Mouse (Mus musculus): Measurements from ENCODE around the gene Rab3il1. TPM values are rescaled to one million over a fixed set of nuclear protein-coding genes. Genes with fewer than 3 reads are reported as not detected.

Rab3il1 gene
- total RNA-seq, 1 experiment, result 4.0 TPM

- peaks cover 44% of the 10 kb centered on the region for H3K36me3 ChIP-seq (ENCODE audit: control insufficient read depth, insufficient read depth, low read length, poor library complexity, severe bottlenecking)
- peaks cover 0 to 2% of the 10 kb centered on the region in 2 experiments; a peak in 1 of 4 replicates for H3K4me1 ChIP-seq (ENCODE audit: control insufficient read depth in 2 of 2, insufficient read depth in 2 of 2, low read length in 2 of 2, poor library complexity in 1 of 2)
- no peak overlapping the region for H3K4me3 ChIP-seq (ENCODE audit: insufficient read depth in 1 of 2, low read depth in 1 of 2, low read length in 2 of 2, poor library complexity in 1 of 2, severe bottlenecking in 1 of 2)
- no peak for DNase-seq (ENCODE audit: low read depth, low spot score)
- no peak overlapping the region for H3K9ac ChIP-seq (ENCODE audit: insufficient read depth, low read depth, low read length, poor library complexity, severe bottlenecking)
- TF ChIP-seq ZNF384 (IDR thresholded peaks at IDR 0.05; ENCODE audit: low read depth, low read length) (no peak), ZC3H11A (IDR thresholded peaks at IDR 0.05; ENCODE audit: borderline replicate concordance, low read depth, low read length) (no peak), CHD2 (IDR thresholded peaks at IDR 0.05; ENCODE audit: low read depth, low read length) (no peak), HCFC1 (IDR thresholded peaks at IDR 0.05; ENCODE audit: borderline replicate concordance, insufficient read depth, low read length) (no peak), MAFK (IDR thresholded peaks at IDR 0.05; ENCODE audit: insufficient read depth, low read depth, low read length) (no peak)
- H3K9me3 ChIP-seq (ENCODE audit: control insufficient read depth, insufficient read depth, low read depth, low read length), result no peaks in the 10 kb centered on the region
- in situ Hi-C loops (cut with MboI; ENCODE audit: low sequenced_read_pairs in 2 of 2, unreplicated experiment in 2 of 2), result no loop called here
- H3K27ac ChIP-seq (ENCODE audit: insufficient read depth, low read depth, low read length, poor library complexity, severe bottlenecking), result no peak overlapping the region
These were observed 61.4 kb downstream of the Rab3il1 start for GRCm38 (mm10) chr19:10062862-10063261.

GRCm38 (mm10) chr19:10064173-10065012 lies 62.9 kb downstream of the Rab3il1 start:
- H3K9ac ChIP-seq (ENCODE audit: insufficient read depth, low read depth, low read length, poor library complexity, severe bottlenecking), result no peak overlapping the region

GRCm38 (mm10) chr19:10065465-10066188 lies 64.2 kb downstream of the Rab3il1 start:
- TF ChIP-seq MAFK (IDR thresholded peaks at IDR 0.05; ENCODE audit: insufficient read depth, low read depth, low read length), result no peak
- no peak for TF ChIP-seq ZC3H11A (IDR thresholded peaks at IDR 0.05; ENCODE audit: borderline replicate concordance, low read depth, low read length)
- no peak for TF ChIP-seq ZNF384 (IDR thresholded peaks at IDR 0.05; ENCODE audit: low read depth, low read length)
- TF ChIP-seq CHD2 (IDR thresholded peaks at IDR 0.05; ENCODE audit: low read depth, low read length), result no peak
- TF ChIP-seq HCFC1 (IDR thresholded peaks at IDR 0.05; ENCODE audit: borderline replicate concordance, insufficient read depth, low read length), result no peak
- Histone ChIP-seq H3K4me1 (ENCODE audit: control insufficient read depth in 2 of 2, insufficient read depth in 2 of 2, low read length in 2 of 2, poor library complexity in 1 of 2) (peaks cover 0 to 2% of the 10 kb centered on the region in 2 experiments; a peak in 1 of 4 replicates), H3K9me3 (ENCODE audit: control insufficient read depth, insufficient read depth, low read depth, low read length) (no peaks in the 10 kb centered on the region), H3K9ac (ENCODE audit: insufficient read depth, low read depth, low read length, poor library complexity, severe bottlenecking) (no peak overlapping the region), H3K27ac (ENCODE audit: insufficient read depth, low read depth, low read length, poor library complexity, severe bottlenecking) (no peak overlapping the region), H3K36me3 (ENCODE audit: control insufficient read depth, insufficient read depth, low read length, poor library complexity, severe bottlenecking) (peaks cover 57% of the 10 kb centered on the region), H3K4me3 (ENCODE audit: insufficient read depth in 1 of 2, low read depth in 1 of 2, low read length in 2 of 2, poor library complexity in 1 of 2, severe bottlenecking in 1 of 2) (no peak overlapping the region)
- in situ Hi-C loops (cut with MboI; ENCODE audit: low sequenced_read_pairs in 2 of 2, unreplicated experiment in 2 of 2), result no loop called here
- DNase-seq (ENCODE audit: low read depth, low spot score), result no peak

More at GRCm38 (mm10) chr19:10064173-10065012, 62.9 kb downstream of the Rab3il1 start:
- Histone ChIP-seq H3K9me3 (ENCODE audit: control insufficient read depth, insufficient read depth, low read depth, low read length) (no peaks in the 10 kb centered on the region), H3K27ac (ENCODE audit: insufficient read depth, low read depth, low read length, poor library complexity, severe bottlenecking) (no peak overlapping the region), H3K4me3 (ENCODE audit: insufficient read depth in 1 of 2, low read depth in 1 of 2, low read length in 2 of 2, poor library complexity in 1 of 2, severe bottlenecking in 1 of 2) (no peak overlapping the region), H3K4me1 (ENCODE audit: control insufficient read depth in 2 of 2, insufficient read depth in 2 of 2, low read length in 2 of 2, poor library complexity in 1 of 2) (peaks cover 0 to 2% of the 10 kb centered on the region in 2 experiments; a peak in 1 of 4 replicates), H3K36me3 (ENCODE audit: control insufficient read depth, insufficient read depth, low read length, poor library complexity, severe bottlenecking) (peaks cover 46% of the 10 kb centered on the region)
- in situ Hi-C loops (cut with MboI; ENCODE audit: low sequenced_read_pairs in 2 of 2, unreplicated experiment in 2 of 2), result no loop called here
- DNase-seq (ENCODE audit: low read depth, low spot score), result no peak
- no peak for TF ChIP-seq MAFK (IDR thresholded peaks at IDR 0.05; ENCODE audit: insufficient read depth, low read depth, low read length)

- Histone ChIP-seq H3K27ac (ENCODE audit: insufficient read depth, low read depth, low read length, poor library complexity, severe bottlenecking) (no peak overlapping the region), H3K4me3 (ENCODE audit: insufficient read depth in 1 of 2, low read depth in 1 of 2, low read length in 2 of 2, poor library complexity in 1 of 2, severe bottlenecking in 1 of 2) (no peak overlapping the region), H3K4me1 (ENCODE audit: control insufficient read depth in 2 of 2, insufficient read depth in 2 of 2, low read length in 2 of 2, poor library complexity in 1 of 2) (no peaks in the 10 kb centered on the region), H3K9me3 (ENCODE audit: control insufficient read depth, insufficient read depth, low read depth, low read length) (no peaks in the 10 kb centered on the region), H3K36me3 (ENCODE audit: control insufficient read depth, insufficient read depth, low read length, poor library complexity, severe bottlenecking) (peaks cover 57% of the 10 kb centered on the region), H3K9ac (ENCODE audit: insufficient read depth, low read depth, low read length, poor library complexity, severe bottlenecking) (no peak overlapping the region)
- in situ Hi-C loops (cut with MboI; ENCODE audit: low sequenced_read_pairs in 2 of 2, unreplicated experiment in 2 of 2), result no loop called here
- TF ChIP-seq HCFC1 (IDR thresholded peaks at IDR 0.05; ENCODE audit: borderline replicate concordance, insufficient read depth, low read length) (no peak), CHD2 (IDR thresholded peaks at IDR 0.05; ENCODE audit: low read depth, low read length) (no peak), MAFK (IDR thresholded peaks at IDR 0.05; ENCODE audit: insufficient read depth, low read depth, low read length) (no peak), ZC3H11A (IDR thresholded peaks at IDR 0.05; ENCODE audit: borderline replicate concordance, low read depth, low read length) (no peak), ZNF384 (IDR thresholded peaks at IDR 0.05; ENCODE audit: low read depth, low read length) (no peak)
- no peak for DNase-seq (ENCODE audit: low read depth, low spot score)
These were observed 64.7 kb downstream of the Rab3il1 start for GRCm38 (mm10) chr19:10066189-10066500.
